Mouse (Mus musculus): ENCODE data around the gene Mboat2.

Gene Mboat2

GRCm38 (mm10) chr12:24863762-24864161 is 33.1 kb downstream of the Mboat2 start:
- no peak for DNase-seq

GRCm38 (mm10) chr12:24866645-24867044 is 36.0 kb downstream of the Mboat2 start:
- DNase-seq = no peak

GRCm38 (mm10) chr12:24868694-24869093 is 38.0 kb downstream of the Mboat2 start:
- no peak for DNase-seq

- no peak for DNase-seq
Measured at GRCm38 (mm10) chr12:24869231-24869630, 38.6 kb downstream of the Mboat2 start.

- DNase-seq = no peak
Measured at GRCm38 (mm10) chr12:24870901-24871300, 40.2 kb downstream of the Mboat2 start.

- peak; percentile 18 for DNase-seq
Measured at GRCm38 (mm10) chr12:24872264-24872663, 41.6 kb downstream of the Mboat2 start.

GRCm38 (mm10) chr12:24872689-24873088 is 42.0 kb downstream of the Mboat2 start:
- DNase-seq = no peak

- no peak for DNase-seq
Measured at GRCm38 (mm10) chr12:24875908-24876307, 45.2 kb downstream of the Mboat2 start.

GRCm38 (mm10) chr12:24877231-24877630 is 46.6 kb downstream of the Mboat2 start:
- DNase-seq = no peak

GRCm38 (mm10) chr12:24878090-24878489 is 47.4 kb downstream of the Mboat2 start:
- no peak for DNase-seq

- DNase-seq = no peak
Measured at GRCm38 (mm10) chr12:24878735-24879362, 48.2 kb downstream of the Mboat2 start.

GRCm38 (mm10) chr12:24879613-24880029 is 48.9 kb downstream of the Mboat2 start:
- DNase-seq = no peak

- no peak for DNase-seq
Measured at GRCm38 (mm10) chr12:24883279-24883678, 52.6 kb downstream of the Mboat2 start.

- no peak for DNase-seq
Measured at GRCm38 (mm10) chr12:24886800-24887199, 56.1 kb downstream of the Mboat2 start.

- DNase-seq = no peak
Measured at GRCm38 (mm10) chr12:24889371-24890051, 58.8 kb downstream of the Mboat2 start.

GRCm38 (mm10) chr12:24890158-24890557 is 59.5 kb downstream of the Mboat2 start:
- no peak for DNase-seq

GRCm38 (mm10) chr12:24890684-24891459 is 60.2 kb downstream of the Mboat2 start:
- DNase-seq = no peak

- no peak for DNase-seq
Measured at GRCm38 (mm10) chr12:24892536-24892935, 61.9 kb downstream of the Mboat2 start.

GRCm38 (mm10) chr12:24893777-24894468 is 63.2 kb downstream of the Mboat2 start:
- DNase-seq = no peak

GRCm38 (mm10) chr12:24895352-24895751 is 64.7 kb downstream of the Mboat2 start:
- DNase-seq = no peak

GRCm38 (mm10) chr12:24897354-24897753 is 66.7 kb downstream of the Mboat2 start:
- DNase-seq = no peak

GRCm38 (mm10) chr12:24898226-24898625 is 67.5 kb downstream of the Mboat2 start:
- DNase-seq = no peak

GRCm38 (mm10) chr12:24899636-24900035 is 69.0 kb downstream of the Mboat2 start:
- DNase-seq = no peak

All from right cerebral cortex, postnatal 14 days (tissue).